Mouse (Mus musculus) E14TG2a.4 (cell line): Measurements from ENCODE around the gene Zfp850.

ENCODE experiments used
- H3K27me3 ChIP-seq: 2 replicates; pipeline ENCODE4 v1.6.1; 2014; ENCODE audit warnings: low read length, control low read depth; ENCODE audit not compliant: insufficient read depth
- H3K36me3 ChIP-seq: 2 replicates; pipeline ENCODE4 v1.6.1; 2014; ENCODE audit warnings: low read length, control low read depth; ENCODE audit not compliant: insufficient read depth
- H3K4me1 ChIP-seq: replicated peaks from 2 replicates; pipeline ENCODE4 v1.6.1; 2014; ENCODE audit warnings: low read depth, low read length, control low read depth
- H3K4me3 ChIP-seq: replicated peaks from 2 replicates; pipeline ENCODE4 v1.5.1; 2014; ENCODE audit warnings: mild to moderate bottlenecking, low read length
- H3K9me3 ChIP-seq: 2 replicates; pipeline ENCODE4 v1.6.1; 2014; ENCODE audit warnings: low read length, control low read depth
- CTCF ChIP-seq: conservative IDR thresholded peaks from 2 replicates; pipeline ENCODE4 v1.5.1; 2014; ENCODE audit warnings: low read length
- NANOG ChIP-seq: IDR thresholded peaks from 2 replicates; pipeline ENCODE4 v1.6.1; 2014; ENCODE audit warnings: borderline replicate concordance, low read length, mixed read lengths
- POU5F1 ChIP-seq: IDR thresholded peaks from 2 replicates; pipeline ENCODE4 v1.6.1; 2014; ENCODE audit warnings: low read length, borderline replicate concordance

Zfp850 gene

GRCm38 (mm10) chr7:28013549-28014444, at the start of gene Zfp850:
TSS of gene Zfp850 (minus strand) at chr7:28014115.
- Histone ChIP-seq H3K36me3 (peaks cover 28% of the 10 kb centered on the region), H3K4me3 (peak within 1 kb of the TSS; percentile 92), H3K4me1 (peaks cover 39% of the 10 kb centered on the region), H3K9me3 (no peaks in the 10 kb centered on the region), H3K27me3 (no peaks in the 10 kb centered on the region)
- TF ChIP-seq CTCF, result no peak
- TF ChIP-seq NANOG, result no peak
- TF ChIP-seq POU5F1, result no peak

GRCm38 (mm10) chr7:28059972-28060371, 46.1 kb upstream of the Zfp850 start:
- H3K27me3 ChIP-seq, result no peaks in the 10 kb centered on the region
- H3K9me3 ChIP-seq, result peaks cover 15% of the 10 kb centered on the region
- H3K4me3 ChIP-seq, result no peak overlapping the region
- TF ChIP-seq NANOG (no peak), CTCF (no peak), POU5F1 (no peak)
- H3K36me3 ChIP-seq, result no peaks in the 10 kb centered on the region
- H3K4me1 ChIP-seq, result no peaks in the 10 kb centered on the region

- Histone ChIP-seq H3K4me3 (no peak overlapping the region), H3K4me1 (peaks cover 20% of the 10 kb centered on the region), H3K9me3 (no peaks in the 10 kb centered on the region), H3K36me3 (peaks cover 8% of the 10 kb centered on the region), H3K27me3 (no peaks in the 10 kb centered on the region)
- TF ChIP-seq NANOG, result no peak
Measured at GRCm38 (mm10) chr7:28053046-28053930, 39.4 kb upstream of the Zfp850 start.

- TF ChIP-seq CTCF (no peak; the same call in 1 of the 2 replicates), NANOG (no peak), POU5F1 (no peak)
- Histone ChIP-seq H3K9me3 (no peaks in the 10 kb centered on the region), H3K27me3 (no peaks in the 10 kb centered on the region), H3K36me3 (peaks cover 35% of the 10 kb centered on the region), H3K4me1 (peaks cover 36% of the 10 kb centered on the region), H3K4me3 (peak overlapping the region; percentile 57)
Measured at GRCm38 (mm10) chr7:28050584-28050983, 36.7 kb upstream of the Zfp850 start.

- peaks cover 44% of the 10 kb centered on the region for H3K4me1 ChIP-seq
- no peaks in the 10 kb centered on the region for H3K9me3 ChIP-seq
- no peaks in the 10 kb centered on the region for H3K27me3 ChIP-seq
- H3K36me3 ChIP-seq, result peaks cover 43% of the 10 kb centered on the region
- peak within 1 kb of the TSS; percentile 94 for H3K4me3 ChIP-seq
- TF ChIP-seq CTCF (peak; percentile 42), NANOG (no peak)
Measured at GRCm38 (mm10) chr7:28049476-28050409, 35.8 kb upstream of the Zfp850 start, which contains the start of gene Psmc4. TSS of gene Psmc4 (minus strand) at chr7:28050101.

GRCm38 (mm10) chr7:28044524-28044923, 30.6 kb upstream of the Zfp850 start:
- Histone ChIP-seq H3K4me3 (no peak overlapping the region), H3K27me3 (no peaks in the 10 kb centered on the region), H3K36me3 (peaks cover 96% of the 10 kb centered on the region), H3K9me3 (no peaks in the 10 kb centered on the region), H3K4me1 (peaks cover 37% of the 10 kb centered on the region)
- TF ChIP-seq CTCF (no peak), NANOG (no peak), POU5F1 (no peak)

GRCm38 (mm10) chr7:28014445-28014810, 513 bp upstream of the Zfp850 start:
- Histone ChIP-seq H3K4me1 (peaks cover 33% of the 10 kb centered on the region), H3K27me3 (no peaks in the 10 kb centered on the region), H3K9me3 (no peaks in the 10 kb centered on the region), H3K36me3 (peaks cover 22% of the 10 kb centered on the region), H3K4me3 (peak overlapping the region; percentile 92)
- TF ChIP-seq POU5F1, result no peak
- TF ChIP-seq NANOG, result no peak
- no peak for TF ChIP-seq CTCF

- no peak for TF ChIP-seq CTCF
- no peak for TF ChIP-seq POU5F1
- TF ChIP-seq NANOG, result no peak
Measured at GRCm38 (mm10) chr7:28010271-28010670, 3.6 kb downstream of the Zfp850 start.

More at GRCm38 (mm10) chr7:28010271-28010670, 3.6 kb downstream of the Zfp850 start:
- peaks cover 64% of the 10 kb centered on the region for H3K36me3 ChIP-seq
- H3K4me1 ChIP-seq, result peaks cover 52% of the 10 kb centered on the region
- H3K4me3 ChIP-seq, result no peak overlapping the region
- H3K9me3 ChIP-seq, result no peaks in the 10 kb centered on the region
- H3K27me3 ChIP-seq, result no peaks in the 10 kb centered on the region
